Mouse (Mus musculus) cerebellum, adult 2 months (tissue): ENCODE measurements around the gene Syt5.

ENCODE experiments used
- CTCF ChIP-seq: fragments of 200-500 bp; IDR thresholded peaks from 2 replicates; pipeline ENCODE4 v1.5.1; 2011; ENCODE audit warnings: low read depth, mild to moderate bottlenecking, control low read depth, low read length, moderate library complexity, borderline replicate concordance; ENCODE audit not compliant: insufficient read depth
- POLR2A ChIP-seq: fragments of 200-500 bp; IDR thresholded peaks from 2 replicates; pipeline ENCODE4 v1.6.1; 2011; ENCODE audit warnings: low read length, control low read depth, borderline replicate concordance; ENCODE audit not compliant: insufficient read depth

DNA sequence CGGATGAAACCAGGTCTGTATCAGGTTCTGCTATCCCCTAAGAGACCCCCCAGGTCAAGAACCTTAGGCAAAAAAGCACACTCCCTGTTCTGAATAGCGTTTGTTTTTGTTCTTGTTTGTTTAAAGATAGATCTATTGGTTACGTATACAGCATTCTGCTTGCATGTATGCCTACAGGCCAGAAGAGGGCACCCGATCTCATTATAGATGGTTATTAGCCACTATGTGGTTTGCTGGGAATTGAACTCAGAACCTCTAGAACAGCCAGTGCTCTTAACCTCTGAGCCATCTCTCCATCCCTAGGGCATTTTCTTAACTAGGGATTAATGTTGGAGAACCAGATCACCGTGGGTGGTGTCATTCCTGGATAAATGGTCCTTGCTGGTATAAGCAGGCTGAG is 6.0 kb downstream of the Syt5 start:
- no peak for TF ChIP-seq POLR2A
- TF ChIP-seq CTCF, result no peak
